Comparison of ENCODE assay signal across 8 mouse cellular contexts in genomic region chr1:156521796-156522517, GRCm38 (mm10). TPM values are rescaled to one million over a fixed set of nuclear protein-coding genes. Genes with fewer than 3 reads are reported as not detected.
A peak's percentile ranks its signal among the peaks of the same experiment; 100 is the strongest.
DNase-seq lines count a peak whose midpoint lies in the region; ATAC-seq and TF ChIP-seq lines count a peak whose summit lies in the region.

No protein-coding gene starts in this region.

- 56% methylated on average over 15 of the region's 15 CpGs for WGBS in hindbrain, embryonic 11.5 days
- WGBS in hindbrain, embryonic 10.5 days, result 66% methylated on average over 15 of the region's 15 CpGs
- WGBS in kidney, postnatal 0 days, result 32% methylated on average over 15 of the region's 15 CpGs

- H3K4me3 ChIP-seq in hindbrain, embryonic 11.5 days (ENCODE audit: low read depth, low read length), result no peak overlapping the region
- no peak overlapping the region for H3K4me3 ChIP-seq in hindbrain, embryonic 10.5 days
- H3K4me3 ChIP-seq in brown adipose tissue, adult 24 weeks (ENCODE audit: insufficient read depth, low read depth, low read length), result peak overlapping the region; percentile 1
- no peak overlapping the region for H3K4me3 ChIP-seq in kidney, postnatal 0 days (replicated peaks; ENCODE audit: low read depth, low read length)
- H3K4me3 ChIP-seq in layer of hippocampus, adult 2 months, result no peak overlapping the region

- TF ChIP-seq CTCF in kidney, postnatal 0 days (IDR thresholded peaks at IDR 0.05; ENCODE audit: low read depth), result no peak
- TF ChIP-seq CTCF in layer of hippocampus, adult 2 months (conservative IDR thresholded peaks at IDR 0.05), result no peak

- no peak overlapping the region for H3K9ac ChIP-seq in hindbrain, embryonic 11.5 days (ENCODE audit: low read depth, low read length)
- no peak overlapping the region for H3K9ac ChIP-seq in kidney, postnatal 0 days (ENCODE audit: low read depth, low read length)

- no peaks in the 10 kb centered on the region for H3K27me3 ChIP-seq in hindbrain, embryonic 11.5 days (ENCODE audit: control insufficient read depth, insufficient read depth, low read length)
- no peaks in the 10 kb centered on the region for H3K27me3 ChIP-seq in hindbrain, embryonic 10.5 days (ENCODE audit: insufficient read depth, poor library complexity, severe bottlenecking)
- no peaks in the 10 kb centered on the region for H3K27me3 ChIP-seq in kidney, postnatal 0 days (ENCODE audit: insufficient read depth, low read length)

- H3K9me3 ChIP-seq in hindbrain, embryonic 11.5 days (ENCODE audit: control insufficient read depth, low read length), result no peaks in the 10 kb centered on the region
- H3K9me3 ChIP-seq in hindbrain, embryonic 10.5 days, result no peaks in the 10 kb centered on the region
- H3K9me3 ChIP-seq in kidney, postnatal 0 days (replicated peaks; ENCODE audit: low read length), result no peaks in the 10 kb centered on the region

- no peaks in the 10 kb centered on the region for H3K36me3 ChIP-seq in hindbrain, embryonic 11.5 days (ENCODE audit: control insufficient read depth, insufficient read depth, low read length)
- H3K36me3 ChIP-seq in hindbrain, embryonic 10.5 days, result no peaks in the 10 kb centered on the region
- H3K36me3 ChIP-seq in kidney, postnatal 0 days (ENCODE audit: insufficient read depth, low read length), result no peaks in the 10 kb centered on the region

- H3K4me2 ChIP-seq in hindbrain, embryonic 11.5 days (replicated peaks; ENCODE audit: low read depth, low read length), result no peak overlapping the region
- H3K4me2 ChIP-seq in kidney, postnatal 0 days (ENCODE audit: low read length), result peak overlapping the region; percentile 41

- no peak for ATAC-seq in hindbrain, embryonic 11.5 days (ENCODE audit: low FRiP score)
- 0 out of 2 replicates have a peak, but pooled peaks have one; percentile 29 for ATAC-seq in kidney, postnatal 0 days (replicated peaks; ENCODE audit: low FRiP score, low read depth)

- H3K4me1 ChIP-seq in hindbrain, embryonic 11.5 days (replicated peaks; ENCODE audit: control insufficient read depth, insufficient read depth, low read length), result no peaks in the 10 kb centered on the region
- H3K4me1 ChIP-seq in hindbrain, embryonic 10.5 days (replicated peaks), result no peaks in the 10 kb centered on the region
- peaks cover 4% of the 10 kb centered on the region; the same call in 1 of the 2 replicates for H3K4me1 ChIP-seq in brown adipose tissue, adult 24 weeks (ENCODE audit: control insufficient read depth, insufficient read depth, insufficient read length, low read length)
- H3K4me1 ChIP-seq in kidney, postnatal 0 days (replicated peaks; ENCODE audit: insufficient read depth, low read length), result no peaks in the 10 kb centered on the region

- no peak overlapping the region for H3K27ac ChIP-seq in hindbrain, embryonic 11.5 days (ENCODE audit: low read depth, low read length)
- no peak overlapping the region for H3K27ac ChIP-seq in hindbrain, embryonic 10.5 days
- H3K27ac ChIP-seq in brown adipose tissue, adult 24 weeks (replicated peaks; ENCODE audit: low read depth, low read length), result no peak overlapping the region
- 0 out of 2 replicates have a peak overlapping the region, but pooled peaks have one; percentile 3 for H3K27ac ChIP-seq in kidney, postnatal 0 days
- H3K27ac ChIP-seq in layer of hippocampus, adult 2 months, result no peak overlapping the region

- DNase-seq in hindbrain, embryonic 11.5 days (ENCODE audit: low spot score), result peak; percentile 2
- no peak for DNase-seq in hindbrain, embryonic 10.5 days (ENCODE audit: low spot score)
- peak; percentile 39 for DNase-seq in kidney, postnatal 0 days (ENCODE audit: low spot score)
- DNase-seq in retina, embryonic 14.5 days (ENCODE audit: low spot score), result peak; percentile 11
- DNase-seq in layer of hippocampus, adult 2 months (ENCODE audit: low spot score in 2 of 2), result no peak
- DNase-seq in gastrocnemius, postnatal 10 days, result no peak
- no peak for DNase-seq in right cerebral cortex, postnatal 25 days

RNA-seq across cellular contexts. Expression of gene Gm10031, which starts 1.9 kb away (rescaled TPM):
- 0.33 and 0.79 TPM in 2 replicates for polyA plus RNA-seq in hindbrain, embryonic 11.5 days (2014; fragmentation: Nextera tagmentation; extraction: Ambion mirVana)
- polyA plus RNA-seq in hindbrain, embryonic 10.5 days (2016; fragmentation: Nextera tagmentation; extraction: Ambion mirVana), result 0.35 and 0.54 TPM in 2 replicates
- polyA plus RNA-seq in brown adipose tissue, adult 24 weeks (2012; ENCODE audit: insufficient read depth, insufficient read length, missing spikeins), result 8.3 and 10.6 TPM in 2 replicates
- 0.45 and 0.54 TPM in 2 replicates for polyA plus RNA-seq in kidney, postnatal 0 days (2015; fragmentation: Nextera tagmentation; extraction: Ambion mirVana)
- 10 to 100 TPM; 40.4 to 44.5 TPM for total RNA-seq in layer of hippocampus, adult 2 months (2021)
- total RNA-seq in gastrocnemius, postnatal 10 days (2021), result 10 to 100 TPM; 34.7 to 35.3 TPM

RNA-seq across cellular contexts. Expression of gene Abl2, which starts 36.6 kb away (rescaled TPM):
- 5.3 and 8.0 TPM in 2 replicates for polyA plus RNA-seq in hindbrain, embryonic 11.5 days (2014; fragmentation: Nextera tagmentation; extraction: Ambion mirVana)
- polyA plus RNA-seq in hindbrain, embryonic 10.5 days (2016; fragmentation: Nextera tagmentation; extraction: Ambion mirVana), result 5.1 and 5.3 TPM in 2 replicates
- polyA plus RNA-seq in brown adipose tissue, adult 24 weeks (2012; ENCODE audit: insufficient read depth, insufficient read length, missing spikeins), result 4.5 and 7.3 TPM in 2 replicates
- polyA plus RNA-seq in kidney, postnatal 0 days (2015; fragmentation: Nextera tagmentation; extraction: Ambion mirVana), result 2.4 and 3.0 TPM in 2 replicates
- 10 to 100 TPM; 87.4 to 88.2 TPM for total RNA-seq in layer of hippocampus, adult 2 months (2021)
- total RNA-seq in gastrocnemius, postnatal 10 days (2021), result 10 to 100 TPM; 16.1 to 18.7 TPM

RNA-seq across cellular contexts. Expression of gene Soat1, which starts 47.8 kb away (rescaled TPM):
- polyA plus RNA-seq in hindbrain, embryonic 11.5 days (2014; fragmentation: Nextera tagmentation; extraction: Ambion mirVana), result 18.2 and 25.7 TPM in 2 replicates
- 22.2 and 29.7 TPM in 2 replicates for polyA plus RNA-seq in hindbrain, embryonic 10.5 days (2016; fragmentation: Nextera tagmentation; extraction: Ambion mirVana)
- 2.0 and 2.1 TPM in 2 replicates for polyA plus RNA-seq in brown adipose tissue, adult 24 weeks (2012; ENCODE audit: insufficient read depth, insufficient read length, missing spikeins)
- 30.5 and 37.9 TPM in 2 replicates for polyA plus RNA-seq in kidney, postnatal 0 days (2015; fragmentation: Nextera tagmentation; extraction: Ambion mirVana)
- total RNA-seq in layer of hippocampus, adult 2 months (2021), result 10 to 100 TPM; 49.3 to 55.9 TPM
- 10 to 100 TPM; 12.2 to 17.5 TPM for total RNA-seq in gastrocnemius, postnatal 10 days (2021)

Comparison
In these comparisons a context has a peak if more than half of its experiments do, and no peak if none do; other contexts are left out.
1. DNase-seq: peak in hindbrain, embryonic 11.5 days (single experiment), kidney, postnatal 0 days (single experiment) and retina, embryonic 14.5 days (single experiment); none in hindbrain, embryonic 10.5 days (single experiment), layer of hippocampus, adult 2 months (0 of 2), gastrocnemius, postnatal 10 days (single experiment) and right cerebral cortex, postnatal 25 days (single experiment).